Mouse (Mus musculus) olfactory bulb, adult 2 months (tissue): ENCODE results near the gene Mb21d2. TPM values are rescaled to one million over a fixed set of nuclear protein-coding genes. Genes with fewer than 3 reads are reported as not detected.

ENCODE experiments used
- H3K27ac ChIP-seq: fragments of 200-500 bp; 2 replicates; pipeline ENCODE4 v1.5.1; 2012; ENCODE audit warnings: low read depth, low read length; ENCODE audit not compliant: insufficient read depth
- H3K4me1 ChIP-seq: fragments of 200-500 bp; 2 replicates; pipeline ENCODE4 v1.6.1; 2012; ENCODE audit warnings: low read length; ENCODE audit not compliant: control insufficient read depth, insufficient read depth
- H3K4me3 ChIP-seq: fragments of 200-500 bp; 2 replicates; pipeline ENCODE4 v1.5.1; 2012; ENCODE audit warnings: mild to moderate bottlenecking, low read depth, low read length, moderate library complexity; ENCODE audit not compliant: insufficient read depth
- CTCF ChIP-seq: fragments of 200-500 bp; IDR thresholded peaks from 2 replicates; pipeline ENCODE4 v1.5.1; 2012; ENCODE audit warnings: low read depth, mild to moderate bottlenecking, low read length, moderate library complexity; ENCODE audit not compliant: insufficient read depth
- POLR2A ChIP-seq: fragments of 200-500 bp; IDR thresholded peaks from 2 replicates; pipeline ENCODE4 v1.6.1; 2012; ENCODE audit warnings: mild to moderate bottlenecking, low read depth, low read length, moderate library complexity; ENCODE audit not compliant: insufficient read depth
- WGBS: fragments of 180-500 bp; shearing (Covaris S2); methylation state at CpG from one replicate; pipeline ENCODE4 v1.1.7; 2018; 5-methylcytosine and 5-hydroxymethylcytosine counted together
- polyA plus RNA-seq: library from polyadenylated mRNA; stranded (reverse); fragments of >200 nt; gene quantifications from 2 replicates; pipeline ENCODE4 v1.2.4, GENCODE M21; 2012; ENCODE audit warnings: low replicate concordance; ENCODE audit not compliant: missing spikeins, insufficient read depth, insufficient read length

Gene Mb21d2
- polyA plus RNA-seq = not detected in 2 replicates

DNA sequence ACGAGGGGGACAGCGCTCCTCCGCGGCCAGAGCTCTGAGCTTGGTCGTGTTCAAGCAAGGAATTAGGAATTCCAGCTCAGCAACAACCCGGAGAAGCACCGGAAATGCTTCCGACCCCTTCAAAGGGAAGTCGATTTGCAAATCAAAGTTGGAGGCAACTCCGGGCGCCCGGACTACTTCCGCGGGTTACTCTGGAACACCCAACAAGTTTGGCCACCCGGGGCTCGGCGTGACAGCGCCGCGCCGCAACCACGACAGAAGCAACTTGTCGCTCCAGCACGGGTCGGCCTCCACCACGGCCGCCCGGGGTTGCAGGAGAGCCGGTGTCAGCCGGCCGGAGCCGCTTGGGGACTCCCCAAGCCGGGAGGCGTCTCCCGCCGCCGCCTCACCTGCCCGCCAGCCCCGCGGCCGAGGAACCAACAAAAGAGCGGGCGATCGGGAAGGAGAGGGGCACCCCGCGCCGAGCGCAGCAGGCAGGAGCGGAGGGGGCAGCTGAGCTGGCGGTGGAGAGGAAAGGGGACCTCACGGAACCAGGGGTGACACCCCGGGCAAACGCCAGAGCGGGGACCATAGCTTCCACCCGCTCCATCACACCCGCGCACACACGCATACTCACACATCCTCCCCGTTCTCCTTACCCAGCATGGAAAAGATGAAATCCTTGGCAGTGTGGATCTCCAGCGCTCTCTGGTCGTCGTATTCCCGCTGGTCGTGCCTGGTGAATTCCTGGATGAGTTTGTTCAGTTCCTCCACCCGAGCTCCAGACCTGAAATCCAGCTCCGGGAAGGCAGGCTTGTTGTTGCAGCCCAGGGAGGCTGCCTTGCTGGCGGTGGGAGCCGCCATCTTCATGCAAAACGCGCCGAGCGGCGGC, at the start of gene Mb21d2:
Gene Mb21d2, minus strand, starts transcription at position 859 of the 871 bp plus-strand sequence.
- 0 out of 2 replicates have a peak, but pooled peaks have one; percentile 21 for TF ChIP-seq POLR2A
- no peak for TF ChIP-seq CTCF
- H3K4me1 ChIP-seq = peaks cover 8% of the 10 kb centered on the region
- peak within 1 kb of the TSS; percentile 71 for H3K4me3 ChIP-seq
- H3K27ac ChIP-seq = peak within 1 kb of the TSS; percentile 65
- WGBS = under 1% methylated on average over 73 of the region's 73 CpGs

DNA sequence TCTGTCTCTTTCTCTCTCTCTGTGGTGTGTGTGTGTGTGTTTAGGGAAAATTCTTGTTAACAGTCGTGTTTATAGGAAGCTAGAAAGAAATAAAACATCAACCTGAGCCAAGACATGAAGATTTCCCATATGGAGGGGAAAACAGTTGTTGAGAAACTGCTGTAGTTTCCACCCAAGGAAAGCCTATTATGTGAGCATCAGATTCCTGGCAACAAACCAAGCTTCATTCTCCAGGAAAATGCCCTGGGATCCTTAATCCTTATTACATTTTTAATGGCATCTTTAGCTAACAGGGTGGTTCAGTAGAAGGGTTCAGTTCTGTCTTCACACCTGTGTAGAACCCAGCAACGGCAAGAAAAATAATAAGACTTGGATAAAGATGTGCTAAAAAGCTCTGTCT, 36.8 kb upstream of the Mb21d2 start:
- Histone ChIP-seq H3K4me3 (no peak overlapping the region), H3K27ac (no peak overlapping the region), H3K4me1 (no peaks in the 10 kb centered on the region)
- no peak for TF ChIP-seq POLR2A
- TF ChIP-seq CTCF = no peak
- 56% methylated on average over 2 of the region's 2 CpGs for WGBS

DNA sequence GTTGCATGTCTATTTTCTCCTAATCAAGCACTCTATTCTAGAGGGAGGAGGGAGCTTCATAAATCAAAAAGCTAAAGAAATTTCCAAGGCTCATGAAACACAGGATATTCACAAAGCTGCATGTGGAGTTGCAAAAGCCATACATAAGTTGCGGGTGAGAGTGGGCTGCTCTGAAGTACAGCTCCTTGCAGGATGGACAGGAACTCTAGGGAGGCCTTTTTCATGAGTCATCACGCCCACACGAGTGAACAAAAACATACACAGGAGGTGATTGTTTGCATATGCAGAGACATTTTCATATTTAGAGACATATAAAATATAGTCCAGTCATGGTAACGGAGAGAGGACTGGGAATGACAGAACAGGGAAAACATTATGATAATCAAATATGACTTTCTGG, 34.6 kb upstream of the Mb21d2 start:
- WGBS = 80% methylated on average over 4 of the region's 4 CpGs
- no peak overlapping the region for H3K27ac ChIP-seq
- H3K4me1 ChIP-seq = no peaks in the 10 kb centered on the region
- no peak for TF ChIP-seq CTCF
- no peak for TF ChIP-seq POLR2A
- H3K4me3 ChIP-seq = no peak overlapping the region

DNA sequence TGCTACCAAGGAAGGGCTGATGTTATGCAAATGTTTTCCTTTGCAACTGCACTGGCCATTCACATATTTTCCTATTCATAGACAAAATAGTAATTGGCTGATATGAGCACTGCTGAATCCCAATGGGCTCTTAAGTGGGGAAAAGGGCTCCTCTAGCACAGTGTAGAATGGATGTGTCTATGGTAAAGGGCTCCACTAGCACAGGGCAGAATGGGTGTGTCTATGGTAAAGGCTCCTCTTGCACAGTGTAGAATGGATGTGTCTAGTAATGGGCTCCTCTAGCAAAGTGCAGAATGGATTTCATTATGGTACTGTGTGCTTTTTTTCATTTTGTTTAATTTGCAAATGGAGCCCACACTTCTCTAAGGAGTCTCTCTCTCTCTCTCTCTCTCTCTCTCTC, 33.5 kb upstream of the Mb21d2 start:
- TF ChIP-seq CTCF (no peak), POLR2A (no peak)
- no peak overlapping the region for H3K4me3 ChIP-seq
- H3K27ac ChIP-seq = no peak overlapping the region
- H3K4me1 ChIP-seq = no peaks in the 10 kb centered on the region

DNA sequence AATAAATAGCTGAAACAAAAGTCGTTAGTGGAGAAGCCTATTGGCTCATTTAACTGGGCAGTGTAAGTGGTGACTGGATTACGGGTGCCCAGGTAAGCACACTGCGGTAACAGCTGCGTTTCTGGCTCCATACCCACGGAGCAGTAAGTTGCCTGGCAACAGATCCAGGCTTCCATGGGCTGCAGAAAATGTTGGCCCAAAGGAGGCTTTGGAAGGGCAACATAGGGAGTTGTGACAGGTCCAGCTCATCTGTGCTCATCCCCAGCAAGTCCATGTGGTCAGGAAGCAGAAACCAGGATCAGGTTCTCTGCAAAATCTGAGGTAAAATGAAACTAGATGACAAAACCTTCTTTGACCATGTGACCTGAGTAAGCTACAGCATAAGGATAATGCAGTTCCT, 20.3 kb upstream of the Mb21d2 start:
- Histone ChIP-seq H3K27ac (no peak overlapping the region), H3K4me1 (no peaks in the 10 kb centered on the region), H3K4me3 (no peak overlapping the region)
- TF ChIP-seq POLR2A (no peak), CTCF (no peak)
- 71% methylated on average over 5 of the region's 5 CpGs for WGBS

DNA sequence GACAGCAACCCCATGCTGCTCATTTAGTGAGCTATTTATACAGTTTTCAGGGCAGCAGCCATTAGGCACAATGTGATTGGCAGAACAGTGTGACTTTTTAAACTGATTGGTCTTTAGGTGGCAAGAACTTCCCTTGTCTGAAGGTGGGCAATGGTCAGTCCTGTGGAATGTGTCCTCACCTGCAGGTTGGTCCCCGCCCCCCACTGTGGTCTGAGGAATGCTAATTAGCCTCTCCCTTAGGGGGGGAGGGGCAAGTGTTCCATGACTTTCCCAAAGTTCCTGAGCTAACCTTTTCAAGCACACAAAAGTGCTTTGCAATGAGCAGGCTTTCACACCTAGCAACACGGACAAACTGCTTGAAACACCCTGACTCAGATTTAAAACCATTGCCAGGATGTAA, 13.8 kb upstream of the Mb21d2 start:
- Histone ChIP-seq H3K27ac (no peak overlapping the region), H3K4me3 (no peak overlapping the region), H3K4me1 (no peaks in the 10 kb centered on the region)
- TF ChIP-seq POLR2A = no peak
- TF ChIP-seq CTCF = no peak
- whole genome bisulfite sequencing = 71% methylated on average over 2 of the region's 2 CpGs

DNA sequence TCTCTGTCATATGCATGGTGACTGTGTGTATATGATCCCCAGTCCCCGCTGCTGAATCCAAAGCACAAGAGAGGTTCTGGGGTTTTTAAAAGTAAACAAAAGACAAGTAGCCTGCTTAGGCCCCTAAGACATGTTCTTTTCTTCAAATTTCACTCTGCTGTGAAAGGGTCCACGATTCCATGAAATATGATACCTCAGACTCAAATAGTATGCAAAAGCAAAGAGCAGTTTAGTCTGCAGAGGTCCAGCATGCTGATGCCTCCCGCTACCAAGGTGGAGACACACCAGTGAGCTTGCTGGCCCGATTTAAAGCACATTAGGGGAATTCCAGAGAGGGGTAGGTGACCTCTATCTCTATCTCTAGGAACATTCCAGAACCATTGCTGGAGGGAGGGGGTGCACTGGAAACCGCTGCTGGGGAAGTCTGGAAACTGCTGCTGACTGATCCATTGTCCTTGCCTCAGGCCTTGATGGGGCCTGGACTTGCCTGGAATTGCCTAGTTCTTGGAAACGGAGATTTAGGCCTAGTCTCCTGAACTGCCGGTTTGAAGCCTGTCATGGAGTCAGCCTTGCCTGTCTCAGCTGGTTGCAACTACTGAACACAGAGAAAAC, 6.8 kb upstream of the Mb21d2 start:
- 84% methylated on average over 7 of the region's 7 CpGs for WGBS
- no peak overlapping the region for H3K4me3 ChIP-seq
- TF ChIP-seq POLR2A = no peak
- TF ChIP-seq CTCF = no peak
- H3K4me1 ChIP-seq = no peaks in the 10 kb centered on the region
- no peak overlapping the region for H3K27ac ChIP-seq

DNA sequence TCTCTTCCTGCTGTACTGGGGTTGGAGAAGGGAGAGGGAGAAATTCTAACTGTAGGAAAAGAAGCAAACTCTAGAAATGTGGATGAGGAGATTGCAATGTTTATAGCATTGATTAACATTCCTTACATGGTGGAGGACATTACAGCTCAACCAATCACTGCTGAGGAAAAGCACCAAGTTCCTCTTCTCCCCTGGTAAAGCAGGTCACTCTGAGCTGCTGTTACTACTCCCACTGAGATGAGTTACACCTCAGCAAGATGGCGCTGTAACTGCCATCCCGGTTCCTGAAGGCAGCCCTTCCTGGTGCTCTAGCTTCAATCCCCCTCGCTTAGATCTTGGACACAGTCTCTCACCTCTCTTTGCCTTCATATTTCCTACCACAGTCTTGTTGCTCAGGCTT, 6.2 kb upstream of the Mb21d2 start:
- no peak overlapping the region for H3K27ac ChIP-seq
- TF ChIP-seq POLR2A = no peak
- TF ChIP-seq CTCF = no peak
- 90% methylated on average over 3 of the region's 3 CpGs for WGBS
- no peak overlapping the region for H3K4me3 ChIP-seq
- no peaks in the 10 kb centered on the region for H3K4me1 ChIP-seq

DNA sequence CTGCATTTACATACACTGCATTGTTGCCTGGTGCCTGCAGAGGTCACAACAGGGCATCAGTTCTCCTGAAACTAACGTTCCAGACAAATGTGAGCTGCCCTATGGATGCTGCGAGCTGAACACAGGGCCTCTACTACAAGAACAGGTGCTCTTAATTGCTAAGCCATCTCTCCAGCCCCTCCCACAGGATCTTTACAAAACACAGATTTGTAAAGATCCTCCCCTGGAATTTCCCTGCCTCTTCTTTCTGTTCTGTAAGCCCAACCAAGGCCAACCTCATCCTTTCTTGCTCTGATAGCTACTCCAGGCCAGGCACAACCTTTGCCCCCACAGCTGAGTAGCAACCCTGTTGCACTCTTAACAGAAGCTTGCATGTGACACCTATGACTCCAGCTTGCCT, 1.7 kb upstream of the Mb21d2 start:
- Histone ChIP-seq H3K4me1 (peaks cover 6% of the 10 kb centered on the region; the same call in 1 of the 2 replicates), H3K27ac (no peak overlapping the region), H3K4me3 (no peak overlapping the region)
- TF ChIP-seq POLR2A = no peak
- no peak for TF ChIP-seq CTCF
- 82% methylated on average over 2 of the region's 2 CpGs for WGBS
